Mouse (Mus musculus) erythroid progenitor cell, adult 5-6 weeks (primary cell): ENCODE data around the gene Arhgef10l. TPM values are rescaled to one million over a fixed set of nuclear protein-coding genes. Genes with fewer than 3 reads are reported as not detected.
A peak's percentile ranks its signal among the peaks of the same experiment; 100 is the strongest.

Experiments used
- ATAC-seq: replicated peaks from 2 replicates; pipeline ENCODE4 v1.8.0; 2016; ENCODE audit warnings: moderate number of reproducible peaks, mild to moderate bottlenecking, moderate TSS enrichment, inconsistent platforms; ENCODE audit not compliant: poor library complexity, low FRiP score, severe bottlenecking
- total RNA-seq, 2 experiments: library from RNA; stranded (forward) in 1 of 2; stranded (reverse) in 1 of 2; fragments of 150-400 nt in 1 of 2; fragments of 186-747, 209-891 nt in 1 of 2; gene quantifications; 2 replicates each; pipeline versions ENCODE4 v1.2.3 to v1.2.4; 2015 to 2017; ENCODE audit warnings: low replicate concordance in 2 of 2

Gene Arhgef10l
- total RNA-seq (2015; ENCODE audit: low replicate concordance) (not detected in 2 replicates), total RNA-seq (2017; ENCODE audit: low replicate concordance) (0.64 and 1.4 TPM in 2 replicates)

DNA sequence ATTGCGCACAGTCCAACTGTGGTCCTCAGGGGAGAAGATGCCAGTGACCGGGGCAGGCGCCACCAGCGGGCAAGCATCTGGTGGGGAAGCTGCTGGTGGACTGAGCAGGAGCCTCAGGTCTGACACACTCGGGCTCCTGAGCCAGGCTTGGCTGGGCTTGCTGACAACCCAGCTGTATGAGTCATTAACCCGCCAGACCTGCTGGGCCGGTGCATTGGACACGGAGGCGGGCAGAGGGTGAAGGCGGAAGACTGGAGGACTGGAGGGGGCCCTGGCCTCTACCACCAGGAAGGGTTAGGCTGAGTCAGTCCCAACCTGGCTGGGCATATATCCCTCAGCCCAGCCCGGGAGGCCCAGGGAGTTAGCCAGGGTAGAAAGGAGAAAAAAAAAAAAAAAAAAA lies at the start of gene Arhgef10l:
TSS of gene Arhgef10l (minus strand) at position 253 of the 400 bp plus-strand sequence.
- ATAC-seq: no peak

- ATAC-seq: no peak
Observed at GRCm38 (mm10) chr4:140714586-140714985, 48.8 kb upstream of the Arhgef10l start.

DNA sequence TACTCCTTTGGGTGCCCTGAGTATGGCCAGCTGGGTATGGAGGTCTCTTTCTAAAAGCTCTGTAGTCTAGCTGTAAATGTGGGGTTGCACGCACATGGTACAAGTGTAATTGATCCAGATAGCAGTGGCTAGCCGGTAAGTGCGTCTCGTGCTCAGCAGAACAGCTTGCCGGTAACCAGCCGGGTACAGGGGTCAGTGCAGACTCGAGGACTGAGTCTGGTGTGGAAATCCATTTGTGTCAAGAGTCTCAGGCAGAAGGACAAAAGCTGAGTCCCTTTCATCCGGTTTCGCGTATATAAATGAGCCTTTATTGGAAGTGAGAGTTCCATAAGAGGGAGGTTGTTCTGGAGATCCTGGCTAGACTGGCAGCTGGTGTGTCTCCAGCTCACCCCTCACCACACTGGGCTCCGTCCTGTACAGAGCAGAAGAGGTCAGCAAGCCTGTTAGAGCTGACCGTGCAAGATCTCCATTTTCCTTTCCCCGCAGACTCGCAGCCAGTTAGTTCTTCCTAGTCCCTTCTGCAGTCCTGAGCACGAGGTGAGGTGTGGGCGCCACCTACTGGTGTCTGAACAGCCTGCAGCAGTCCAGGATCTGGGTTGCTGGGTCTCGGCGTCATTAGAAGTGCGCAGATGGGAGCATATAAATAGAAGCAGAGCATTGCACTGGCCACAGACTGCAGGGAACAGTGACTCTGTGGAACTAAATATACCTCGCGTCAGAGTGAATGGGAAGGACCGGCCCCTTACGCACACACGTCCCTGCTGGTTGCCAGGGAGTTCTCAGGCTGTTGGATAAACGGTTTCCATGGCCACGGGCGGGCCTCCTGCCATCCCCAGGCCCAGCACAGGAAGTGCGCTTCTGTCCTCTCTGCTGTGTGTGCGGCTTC lies 47.9 kb upstream of the Arhgef10l start:
- ATAC-seq: peak; percentile 72

- ATAC-seq: no peak
Observed at GRCm38 (mm10) chr4:140711360-140711759, 45.5 kb upstream of the Arhgef10l start.

DNA sequence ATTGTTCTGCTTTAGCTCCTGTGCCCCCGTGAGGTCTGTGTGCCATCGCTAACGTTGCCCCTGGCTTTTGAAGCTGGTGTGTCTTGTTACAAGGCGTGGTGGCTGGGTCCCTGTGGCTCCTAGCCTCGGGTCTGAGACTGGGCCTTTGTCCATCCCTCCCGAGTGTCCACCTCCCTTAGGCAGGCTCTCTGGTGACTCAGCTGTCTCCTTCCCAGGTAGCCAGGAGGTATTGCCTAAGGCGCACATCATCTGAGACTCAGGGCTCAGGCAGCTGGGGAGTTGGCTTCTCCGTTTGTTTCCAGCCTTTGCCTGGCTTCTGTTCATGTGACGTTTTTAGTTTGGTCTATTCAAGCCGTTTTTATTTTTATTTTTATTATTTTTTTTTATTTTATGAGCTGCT lies 45.0 kb upstream of the Arhgef10l start:
- ATAC-seq: no peak

DNA sequence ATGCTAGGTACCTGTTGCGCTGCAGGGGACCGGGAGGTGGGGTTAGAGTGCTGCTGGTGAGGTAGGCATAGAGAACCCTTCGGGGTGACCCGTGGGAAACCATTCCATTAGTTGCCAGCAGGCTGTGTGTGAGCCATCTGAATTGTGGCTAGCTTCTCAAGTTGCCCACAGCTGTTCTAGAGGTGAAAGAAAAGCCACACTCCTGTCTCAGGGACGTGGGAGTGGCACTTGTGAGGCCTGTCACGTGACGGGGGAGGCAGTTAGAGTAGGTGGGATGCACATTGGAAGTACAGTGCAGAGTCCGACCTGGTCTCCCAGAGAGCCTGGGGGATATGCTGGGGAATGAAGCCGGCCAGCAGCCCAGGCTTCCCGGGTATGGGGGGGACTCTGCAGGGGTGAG lies 43.8 kb upstream of the Arhgef10l start:
- no peak for ATAC-seq

- ATAC-seq: no peak
Observed at GRCm38 (mm10) chr4:140709111-140709510, 43.3 kb upstream of the Arhgef10l start.

- ATAC-seq: no peak
Observed at GRCm38 (mm10) chr4:140708297-140708927, 42.6 kb upstream of the Arhgef10l start.

DNA sequence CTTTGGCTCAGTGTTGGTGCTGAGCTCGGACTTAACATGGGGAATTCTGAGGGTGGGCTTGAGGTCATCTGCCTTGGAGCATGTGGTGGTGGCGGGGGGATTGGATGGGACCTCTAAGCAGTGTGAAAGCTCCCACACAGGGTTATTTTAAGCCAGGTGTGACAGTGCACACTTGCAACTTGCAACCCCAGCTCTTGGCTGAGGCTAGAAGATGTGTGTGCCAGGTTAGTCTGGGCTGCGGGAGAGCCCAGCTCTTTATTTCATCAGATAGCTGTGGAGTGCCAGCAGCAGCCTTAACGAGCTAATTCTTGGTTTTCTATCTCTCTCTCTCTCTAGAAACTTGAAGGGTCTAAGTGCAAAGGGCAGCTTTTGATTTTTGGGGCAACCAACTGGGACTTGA lies 41.8 kb upstream of the Arhgef10l start:
- ATAC-seq: no peak

- ATAC-seq: no peak
Observed at GRCm38 (mm10) chr4:140704166-140704565, 38.4 kb upstream of the Arhgef10l start.

GRCm38 (mm10) chr4:140703636-140704035 lies 37.8 kb upstream of the Arhgef10l start:
- ATAC-seq: no peak

DNA sequence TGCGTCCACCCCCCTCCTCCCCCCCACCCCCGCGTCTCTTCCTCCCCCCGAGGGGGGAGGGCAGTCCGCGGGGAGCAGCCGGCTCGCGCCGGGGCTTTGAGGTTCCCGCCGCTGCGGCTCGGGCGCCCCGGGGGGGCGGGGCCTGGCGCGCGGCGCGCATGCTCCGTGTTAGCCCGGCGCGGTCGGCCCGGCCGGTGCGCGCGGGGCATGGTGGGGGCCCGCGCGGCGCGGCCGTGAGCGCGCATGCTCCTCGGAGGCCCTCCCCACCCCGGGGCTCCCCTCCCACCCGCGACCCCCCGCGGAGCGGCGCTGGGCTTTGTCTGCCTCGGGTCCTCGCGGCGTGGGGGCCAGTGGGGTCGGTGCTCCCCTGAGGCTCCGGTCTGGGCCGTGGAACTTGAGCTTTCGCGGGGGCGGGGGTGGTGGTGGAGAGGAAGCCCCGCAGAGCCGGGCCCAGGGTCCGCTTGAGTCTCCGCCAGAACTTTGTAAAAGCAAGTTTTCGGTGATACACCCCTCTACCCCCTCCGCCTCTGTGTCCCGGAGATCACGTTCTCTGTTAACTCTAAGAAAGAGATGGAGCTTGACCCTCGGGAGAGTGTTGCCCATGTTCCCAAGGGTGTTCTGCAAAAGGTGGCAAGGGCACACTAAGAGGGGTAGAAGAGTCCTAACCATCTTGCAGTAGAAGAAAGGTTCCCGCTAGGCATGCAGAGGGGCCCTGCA lies 37.0 kb upstream of the Arhgef10l start:
- ATAC-seq: peak; percentile 45

DNA sequence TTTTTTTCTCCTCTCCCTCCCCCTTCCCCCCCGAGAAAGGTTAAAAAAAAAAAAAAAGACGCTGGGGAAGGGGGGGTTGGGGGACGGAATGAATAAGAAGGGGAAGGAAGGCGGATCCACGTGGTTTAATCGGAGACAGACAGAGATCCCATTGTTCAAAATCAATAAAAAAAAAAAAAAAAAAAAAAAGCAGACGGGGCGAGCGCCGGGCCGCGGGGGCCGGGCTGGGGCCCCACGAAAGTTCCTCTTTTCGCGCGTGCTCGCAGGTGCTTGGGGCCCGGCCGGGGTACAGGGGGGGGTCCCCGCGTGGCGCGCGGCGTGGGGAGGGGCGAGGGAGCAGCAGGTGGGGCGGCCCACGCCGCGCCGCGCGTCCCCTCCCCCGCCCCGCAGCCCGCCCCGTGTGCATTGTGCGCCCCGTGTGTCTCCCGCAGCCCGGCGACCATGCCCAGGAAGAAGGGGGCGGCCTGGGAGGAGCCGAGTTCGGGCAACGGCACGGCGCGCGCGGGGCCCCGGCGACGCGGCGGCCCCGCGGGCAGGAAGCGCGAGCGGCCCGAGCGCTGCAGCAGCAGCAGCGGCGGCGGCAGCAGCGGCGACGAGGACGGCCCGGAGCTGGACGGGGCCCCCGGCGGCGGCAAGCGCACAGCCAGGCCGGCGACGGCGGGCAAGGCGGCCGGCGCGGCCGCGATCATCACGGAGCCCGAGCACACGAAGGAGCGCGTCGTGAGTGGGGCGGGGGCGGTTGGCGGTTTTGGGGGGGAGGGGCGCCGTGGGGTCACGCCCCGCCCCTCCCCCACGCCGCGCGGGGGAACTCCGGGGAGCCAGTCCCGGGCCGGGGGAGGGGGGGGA lies 36.1 kb upstream of the Arhgef10l start:
- ATAC-seq: no peak

DNA sequence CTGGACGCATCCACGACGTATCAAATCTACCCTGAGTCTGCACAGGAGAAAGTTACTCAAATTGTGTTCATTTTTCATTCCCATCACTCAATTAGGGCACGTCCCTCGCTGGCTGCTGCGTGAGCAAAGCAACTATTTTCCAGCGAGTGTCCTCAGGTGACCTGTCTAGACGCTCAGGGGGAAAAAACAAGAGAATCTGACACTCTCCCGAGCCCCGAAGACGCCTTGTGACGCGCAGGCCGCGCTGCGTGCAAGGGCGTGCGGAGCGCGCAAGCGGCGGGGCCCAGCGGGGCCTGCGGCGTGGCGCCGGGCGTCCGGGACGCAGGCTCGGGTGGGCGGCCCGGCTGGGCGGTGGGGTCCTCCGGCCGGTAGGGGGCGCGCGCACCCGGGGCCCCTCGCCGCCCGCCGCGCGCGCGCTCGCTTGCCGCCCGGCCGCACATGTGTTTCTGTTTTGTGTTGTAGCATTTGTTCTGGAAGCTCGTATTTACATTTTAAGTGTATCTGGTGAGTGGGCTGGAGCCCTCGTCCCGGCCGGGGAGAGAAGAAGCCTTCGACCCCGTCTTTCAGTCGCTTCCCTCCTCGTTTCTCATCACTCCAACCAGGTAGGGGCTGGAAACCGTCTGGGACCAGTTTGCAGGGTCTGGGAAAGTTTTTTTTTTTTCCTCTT lies 35.4 kb upstream of the Arhgef10l start:
- ATAC-seq: peak; percentile 68

DNA sequence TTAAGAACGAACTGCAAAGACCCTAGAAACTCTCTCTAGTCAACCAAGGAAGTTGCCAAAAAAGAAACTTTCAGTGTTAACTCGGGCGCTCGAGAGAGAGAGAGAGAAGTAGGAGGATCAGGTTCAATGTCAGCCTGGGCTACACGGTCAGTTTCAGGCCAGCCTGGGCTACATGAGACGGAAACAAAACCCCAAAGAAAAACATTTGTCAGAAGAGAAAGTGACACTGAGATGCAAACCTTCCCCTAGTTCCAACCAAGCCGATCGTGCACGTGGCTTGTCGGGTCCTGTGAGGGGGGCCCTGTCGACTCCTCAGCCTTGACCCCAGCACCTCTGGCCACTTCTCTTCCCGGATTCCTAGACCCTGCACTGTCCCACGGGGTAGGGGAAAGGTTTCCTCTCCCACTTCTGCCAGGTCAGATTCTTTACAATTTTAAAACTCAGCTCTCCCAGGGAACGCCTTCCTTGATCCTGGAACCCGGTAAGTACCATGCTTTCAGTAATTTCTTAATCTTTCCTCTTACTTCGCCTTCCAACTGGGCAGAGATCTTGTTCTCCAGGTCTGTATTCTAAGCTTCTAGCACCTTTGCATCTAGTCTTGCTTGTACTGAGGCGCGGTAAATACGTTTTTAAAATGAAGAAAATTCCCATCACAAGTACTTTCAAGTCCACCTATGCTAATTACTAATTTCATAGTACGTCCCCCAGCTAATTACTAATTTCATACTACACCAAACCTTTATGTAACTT lies 34.6 kb upstream of the Arhgef10l start, which contains the start of gene Rcc2:
TSS of gene Rcc2 (plus strand) at position 273 of the 750 bp plus-strand sequence.
- no peak for ATAC-seq

- ATAC-seq: peak; percentile 76
Observed at GRCm38 (mm10) chr4:140699441-140700127, 33.8 kb upstream of the Arhgef10l start.

DNA sequence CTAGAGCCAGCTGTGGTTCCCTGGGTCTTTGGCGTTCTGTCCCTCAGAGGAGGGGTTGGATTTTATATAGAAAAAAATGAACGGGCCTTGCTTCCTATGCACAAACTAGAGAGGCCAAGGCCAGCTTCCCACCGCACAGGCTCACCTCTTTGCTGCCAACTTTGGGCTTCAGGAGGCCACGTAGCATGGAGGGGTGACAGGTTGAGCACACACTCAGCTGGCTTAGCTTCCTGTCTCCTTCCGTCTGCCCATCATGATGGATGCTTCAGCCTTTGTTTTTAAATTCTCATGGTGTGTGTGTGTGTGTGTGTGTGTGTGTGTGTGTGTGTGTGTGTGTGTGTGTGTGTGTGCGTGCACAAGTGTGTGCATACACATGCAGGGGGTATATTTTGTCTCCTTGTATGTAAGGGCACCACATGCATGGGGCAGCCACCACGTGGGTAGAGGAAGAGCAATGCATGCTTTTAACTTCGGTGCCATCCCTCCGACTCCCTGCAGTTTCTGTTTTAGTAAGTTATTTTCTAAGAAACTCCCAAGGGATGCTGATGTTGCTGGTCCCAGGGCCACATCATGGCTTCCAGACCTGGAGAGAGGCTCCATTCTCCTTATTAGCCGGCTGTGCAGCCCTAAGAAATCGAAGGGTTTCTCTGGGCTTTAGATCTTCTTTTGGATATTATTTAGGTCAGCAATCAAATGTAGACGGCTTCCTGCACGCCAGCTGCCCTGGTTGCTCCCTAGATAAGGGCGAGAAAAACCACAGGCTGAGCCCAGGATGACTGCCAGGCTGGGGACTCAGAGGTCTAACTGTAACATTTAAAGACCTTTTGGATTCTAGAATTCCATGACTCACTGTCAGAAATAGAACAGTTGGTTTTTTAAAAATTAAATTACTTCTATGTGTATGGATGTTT lies 30.1 kb upstream of the Arhgef10l start:
- 0 out of 2 replicates have a peak, but pooled peaks have one; percentile 40 for ATAC-seq
